Mouse (Mus musculus) G1E (cell line): ENCODE measurements at regions not wholly inside any gene's neighbourhood (a gene's known extent, or its start where the extent isn't known, plus 50 kb on each side); places are given as distances from the start of the nearest gene placed in this dataset.

Experiments used
- CTCF ChIP-seq: IDR thresholded peaks from 2 replicates; pipeline ENCODE4 v1.5.1; 2012; ENCODE audit warnings: low read depth, low read length, inconsistent platforms, mixed read lengths
- GATA2 ChIP-seq: IDR thresholded peaks from 2 replicates; pipeline ENCODE4 v1.6.1; 2012; ENCODE audit warnings: low read depth, low read length, inconsistent platforms, borderline replicate concordance
- POLR2AphosphoS5 ChIP-seq: IDR thresholded peaks from 2 replicates; pipeline ENCODE4 v1.6.1; 2012; ENCODE audit warnings: low read depth, low read length, inconsistent platforms; ENCODE audit not compliant: insufficient replicate concordance
- TAL1 ChIP-seq: conservative IDR thresholded peaks from 2 replicates; pipeline ENCODE4 v1.6.1; 2012; ENCODE audit warnings: low read depth, low read length, inconsistent platforms, mixed read lengths

- no peak for TF ChIP-seq CTCF
- TF ChIP-seq TAL1: no peak
- TF ChIP-seq GATA2: no peak
- TF ChIP-seq POLR2AphosphoS5: no peak
Measured at GRCm38 (mm10) chr5:118999124-118999523, 438.6 kb downstream of the Med13l start.
